Mouse (Mus musculus): ENCODE results near the gene Rnf2.

DNA sequence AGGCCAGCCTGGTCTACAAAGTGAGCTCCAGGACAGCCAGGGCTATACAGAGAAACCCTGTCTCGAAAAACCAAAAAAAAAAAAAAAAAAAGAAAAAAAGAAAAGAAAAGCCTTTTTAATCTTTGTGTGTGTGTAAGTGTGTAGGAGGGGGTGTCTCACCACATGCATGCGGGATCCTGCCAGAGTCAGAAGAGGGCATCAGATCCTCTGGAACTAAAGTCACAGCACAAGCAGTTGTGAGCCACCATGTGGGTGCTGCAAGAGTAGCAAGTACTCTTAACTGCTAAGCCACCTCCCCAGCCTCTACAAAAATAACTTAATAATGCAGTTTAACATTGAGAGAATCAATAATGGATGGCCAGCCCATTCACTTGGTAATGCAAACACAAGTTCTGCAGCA, 49.9 kb downstream of the Rnf2 start:
- TF ChIP-seq GATA1 (IDR thresholded peaks at IDR 0.05; ENCODE audit: borderline replicate concordance, low read length) (no peak), FLI1 (IDR thresholded peaks at IDR 0.05; ENCODE audit: low read length) (no peak)
